Comparison of ENCODE assay signal across 14 mouse cellular contexts in genomic region chr9:47935957-47936457, GRCm38 (mm10).
DNase-seq lines count a peak whose midpoint lies in the region; ATAC-seq and TF ChIP-seq lines count a peak whose summit lies in the region.
"Had no signal": no experiment of that assay in that cellular context is flagged by ENCODE, and none has a peak within 500 bp of the region (broad histone marks: within the 10 kb centered on the region; RNA-seq: fewer than 3 reads in every experiment).

No protein-coding gene starts in this region.

- H3K4me1 ChIP-seq in heart, embryonic 15.5 days (replicated peaks) = no peaks in the 10 kb centered on the region
- H3K4me1 ChIP-seq in embryonic facial prominence, embryonic 11.5 days (ENCODE audit: control insufficient read depth, insufficient read depth, low read length) = no peaks in the 10 kb centered on the region
- peaks cover 15% of the 10 kb centered on the region for H3K4me1 ChIP-seq in midbrain, embryonic 15.5 days

- no peaks in the 10 kb centered on the region for H3K27me3 ChIP-seq in heart, embryonic 15.5 days
- no peaks in the 10 kb centered on the region for H3K27me3 ChIP-seq in embryonic facial prominence, embryonic 11.5 days (ENCODE audit: control insufficient read depth, insufficient read depth, low read length)
- no peaks in the 10 kb centered on the region for H3K27me3 ChIP-seq in midbrain, embryonic 15.5 days (replicated peaks)

- TF ChIP-seq POLR2A in brain, embryonic 14.5 days (IDR thresholded peaks at IDR 0.05; ENCODE audit: borderline replicate concordance, extremely low read depth, insufficient read depth, insufficient read length, poor library complexity, severe bottlenecking) = no peak

- no peaks in the 10 kb centered on the region for H3K9me3 ChIP-seq in heart, embryonic 15.5 days (replicated peaks)
- no peaks in the 10 kb centered on the region for H3K9me3 ChIP-seq in embryonic facial prominence, embryonic 11.5 days (replicated peaks; ENCODE audit: control insufficient read depth, low read length)
- no peaks in the 10 kb centered on the region for H3K9me3 ChIP-seq in midbrain, embryonic 15.5 days
- H3K9me3 ChIP-seq: hindbrain, embryonic 10.5 days had no signal

- no peak overlapping the region for H3K4me2 ChIP-seq in heart, embryonic 15.5 days
- H3K4me2 ChIP-seq in embryonic facial prominence, embryonic 11.5 days (ENCODE audit: low read depth, low read length) = no peak overlapping the region
- no peak overlapping the region for H3K4me2 ChIP-seq in midbrain, embryonic 15.5 days

- no peak overlapping the region for H3K4me3 ChIP-seq in heart, embryonic 15.5 days
- H3K4me3 ChIP-seq in embryonic facial prominence, embryonic 11.5 days (ENCODE audit: low read depth, low read length) = no peak overlapping the region
- no peak overlapping the region for H3K4me3 ChIP-seq in midbrain, embryonic 15.5 days
- H3K4me3 ChIP-seq: hindbrain, embryonic 10.5 days had no signal

- no peak overlapping the region for H3K27ac ChIP-seq in heart, embryonic 15.5 days
- H3K27ac ChIP-seq in embryonic facial prominence, embryonic 11.5 days (replicated peaks; ENCODE audit: low read depth, low read length) = no peak overlapping the region
- H3K27ac ChIP-seq in midbrain, embryonic 15.5 days = peak overlapping the region; percentile 13; the same call in 1 of the 2 replicates
- H3K27ac ChIP-seq: hindbrain, embryonic 10.5 days had no signal

- DNase-seq in heart, postnatal 4 days = no peak
- DNase-seq in brain, embryonic 14.5 days (ENCODE audit: low read depth) = peak; percentile 72
- DNase-seq in embryonic facial prominence, embryonic 11.5 days (ENCODE audit: low spot score) = peak; percentile 53
- no peak for DNase-seq in cerebellum, adult 18-20 months
- DNase-seq: adrenal gland, adult 8-10 months; cerebellum, adult 9-11 months; liver; lung, adult 18-20 months; spleen, adult 18-20 months had no signal

- WGBS in heart, embryonic 15.5 days = 69% methylated on average over 7 of the region's 7 CpGs
- 48% methylated on average over 7 of the region's 7 CpGs for WGBS in embryonic facial prominence, embryonic 11.5 days
- 20% methylated on average over 7 of the region's 7 CpGs for WGBS in midbrain, embryonic 15.5 days

- TF ChIP-seq CTCF in brain, embryonic 14.5 days (IDR thresholded peaks at IDR 0.05; ENCODE audit: borderline replicate concordance, extremely low read depth, insufficient read depth, insufficient read length) = no peak

- peak; percentile 39; the same call in 1 of the 2 replicates for ATAC-seq in heart, embryonic 15.5 days (replicated peaks; ENCODE audit: insufficient number of reproducible peaks, insufficient read depth, low FRiP score, low read depth)
- peak; percentile 34; the same call in 1 of the 2 replicates for ATAC-seq in embryonic facial prominence, embryonic 11.5 days (replicated peaks; ENCODE audit: insufficient number of reproducible peaks, low FRiP score, low TSS enrichment, low read depth)
- ATAC-seq in midbrain, embryonic 15.5 days (replicated peaks) = 0 out of 2 replicates have a peak, but pooled peaks have one; percentile 24
- no peak for ATAC-seq in monocyte, adult 5-6 weeks (replicated peaks; ENCODE audit: insufficient number of reproducible peaks, low FRiP score, low TSS enrichment, poor library complexity, severe bottlenecking)
- ATAC-seq in megakaryocyte-erythroid progenitor cell, adult 5-6 weeks (replicated peaks; ENCODE audit: low FRiP score, low TSS enrichment, poor library complexity, severe bottlenecking) = no peak

- H3K36me3 ChIP-seq in heart, embryonic 15.5 days = no peaks in the 10 kb centered on the region
- no peaks in the 10 kb centered on the region for H3K36me3 ChIP-seq in embryonic facial prominence, embryonic 11.5 days (replicated peaks; ENCODE audit: control insufficient read depth, insufficient read depth, low read depth, low read length)
- no peaks in the 10 kb centered on the region for H3K36me3 ChIP-seq in midbrain, embryonic 15.5 days (replicated peaks)
- H3K36me3 ChIP-seq: hindbrain, embryonic 10.5 days had no signal

- H3K9ac ChIP-seq in heart, embryonic 15.5 days = no peak overlapping the region
- H3K9ac ChIP-seq in embryonic facial prominence, embryonic 11.5 days (replicated peaks; ENCODE audit: low read length) = no peak overlapping the region
- no peak overlapping the region for H3K9ac ChIP-seq in midbrain, embryonic 15.5 days

Comparison
In these comparisons a context has a peak if more than half of its experiments do, and no peak if none do; other contexts are left out.
1. ATAC-seq: peak in heart, embryonic 15.5 days (single experiment), embryonic facial prominence, embryonic 11.5 days (single experiment) and midbrain, embryonic 15.5 days (single experiment); none in monocyte, adult 5-6 weeks (single experiment) and megakaryocyte-erythroid progenitor cell, adult 5-6 weeks (single experiment).
2. DNase-seq: peak in brain, embryonic 14.5 days (single experiment) and embryonic facial prominence, embryonic 11.5 days (single experiment); none in heart, postnatal 4 days (single experiment) and cerebellum, adult 18-20 months (0 of 2).